Mouse (Mus musculus) lung, postnatal 25 days (tissue): ENCODE measurements at regions not wholly inside any gene's neighbourhood (a gene's known extent, or its start where the extent isn't known, plus 50 kb on each side); places are given as distances from the start of the nearest gene placed in this dataset.
"Not testable (repeated sequence)": the region's sequence is repeated elsewhere in the genome, so short reads cannot be mapped to it uniquely, and the experiment has no call there.

Source experiments
- DNase-seq: peaks from one replicate; pipeline ENCODE4 v3.0.0; 2022; ENCODE audit warnings: low spot score

DNA sequence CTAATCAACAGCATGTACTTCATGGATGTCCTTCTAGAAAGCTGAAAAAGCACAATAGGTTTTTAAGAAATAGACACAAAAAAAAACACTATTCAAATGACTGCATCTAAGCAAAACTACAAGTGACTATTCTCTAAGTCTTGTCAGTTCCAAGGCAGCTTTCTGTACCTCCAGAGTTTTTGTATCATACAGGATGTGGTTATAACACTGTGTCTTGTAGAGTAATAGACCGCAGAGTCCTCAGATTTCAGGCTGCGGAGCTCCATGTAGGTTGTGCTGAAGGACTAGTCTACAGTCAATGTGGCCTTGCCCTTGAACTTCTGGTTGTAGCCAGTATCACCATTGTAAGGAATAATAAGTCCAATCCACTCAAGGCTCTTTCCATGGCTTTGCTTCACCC lies 1137.7 kb upstream of the Zfp386 start:
- DNase-seq: not testable (repeated sequence)

DNA sequence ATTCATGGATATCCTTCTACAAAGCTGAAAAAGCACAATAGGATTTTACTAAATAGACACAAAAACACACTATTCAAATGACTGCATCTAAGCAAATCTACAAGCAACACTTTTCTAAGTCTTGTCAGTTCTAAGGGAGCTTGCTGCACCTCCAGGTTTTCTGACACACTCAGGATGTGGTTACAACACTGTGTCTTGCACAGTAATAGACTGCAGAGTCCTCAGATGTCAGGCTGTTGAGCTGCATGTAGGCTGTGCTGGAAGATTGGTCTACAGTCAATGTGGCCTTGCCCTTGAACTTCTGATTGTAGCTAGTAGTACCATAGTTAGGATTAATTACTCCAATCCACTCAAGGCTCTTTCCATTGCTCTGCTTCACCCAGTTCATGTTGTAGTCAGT lies 1133.1 kb upstream of the Zfp386 start:
- DNase-seq: peak; percentile 1

DNA sequence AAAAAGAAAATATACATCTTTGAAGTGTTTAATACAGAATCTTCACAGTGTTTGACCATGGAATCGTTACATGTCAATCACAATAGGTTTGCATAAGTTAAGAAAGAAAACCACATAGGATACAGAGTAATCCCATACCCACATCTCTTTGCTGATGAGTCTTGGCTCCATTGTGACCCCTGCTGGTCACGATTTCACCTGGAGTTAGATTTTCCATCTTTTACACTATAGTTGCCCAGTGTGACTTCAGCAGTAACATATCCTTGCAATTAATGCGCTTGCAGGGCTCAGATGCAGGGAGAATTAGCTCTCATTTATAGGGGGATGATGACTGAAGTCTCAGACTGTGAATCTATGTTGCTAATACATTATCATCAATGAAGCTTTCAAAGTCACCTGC lies 1119.8 kb upstream of the Zfp386 start:
- no peak for DNase-seq

DNA sequence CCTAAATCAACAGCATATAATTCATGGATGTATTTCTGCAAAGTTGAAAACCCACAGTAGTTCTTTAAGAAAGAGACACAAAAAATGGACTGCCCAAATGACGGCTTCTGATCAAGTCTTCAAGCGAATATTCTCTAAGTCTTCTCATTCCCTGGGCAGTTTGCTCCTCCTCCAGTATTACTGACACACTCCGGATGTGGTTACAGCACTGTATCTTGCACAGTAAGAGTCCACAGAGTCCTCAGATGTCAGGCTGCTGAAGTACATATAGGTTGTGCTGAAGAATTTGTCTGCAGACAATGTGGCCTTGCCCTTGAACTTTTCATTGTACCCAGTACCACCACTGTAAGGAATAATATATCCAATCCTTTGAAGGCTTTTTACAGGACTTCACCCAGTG lies 1115.4 kb upstream of the Zfp386 start:
- no peak for DNase-seq

DNA sequence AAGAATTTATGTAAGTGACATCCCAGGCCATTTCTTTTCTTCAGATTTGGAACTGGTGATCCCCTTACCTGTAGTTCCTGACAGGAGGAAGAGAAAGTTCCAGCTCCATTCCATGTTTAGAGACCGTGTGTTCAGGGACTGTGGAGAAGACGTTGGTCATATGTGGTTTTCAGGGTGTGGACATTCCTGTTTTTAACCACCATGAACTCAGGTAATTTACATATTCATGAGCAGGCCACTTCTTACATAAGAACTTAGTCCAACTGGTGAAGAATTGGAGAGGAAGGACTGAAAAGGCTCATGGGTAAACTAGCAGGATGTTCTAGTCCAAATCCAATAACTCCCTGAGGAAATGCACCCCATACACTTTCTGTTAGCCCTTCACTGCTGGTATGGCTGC lies 1114.9 kb upstream of the Zfp386 start:
- no peak for DNase-seq

DNA sequence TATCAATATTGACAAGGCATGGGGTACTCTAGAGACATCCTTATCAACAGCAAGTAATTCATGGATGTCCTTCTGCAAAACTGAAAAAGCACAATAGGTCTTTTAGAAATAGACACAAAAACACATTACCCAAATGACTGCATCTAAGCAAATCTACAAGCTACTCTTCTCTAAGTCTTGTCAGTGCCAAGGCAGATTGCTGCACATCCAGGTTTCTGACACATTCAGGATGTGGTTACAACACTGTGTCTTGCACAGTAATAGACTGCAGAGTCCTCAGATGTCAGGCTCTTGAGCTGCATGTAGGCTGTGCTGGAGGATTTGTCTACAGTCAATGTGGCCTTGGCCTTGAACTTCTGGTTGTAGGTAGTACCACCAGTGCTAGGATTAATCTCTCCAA lies 1110.7 kb upstream of the Zfp386 start:
- DNase-seq: not testable (repeated sequence)

DNA sequence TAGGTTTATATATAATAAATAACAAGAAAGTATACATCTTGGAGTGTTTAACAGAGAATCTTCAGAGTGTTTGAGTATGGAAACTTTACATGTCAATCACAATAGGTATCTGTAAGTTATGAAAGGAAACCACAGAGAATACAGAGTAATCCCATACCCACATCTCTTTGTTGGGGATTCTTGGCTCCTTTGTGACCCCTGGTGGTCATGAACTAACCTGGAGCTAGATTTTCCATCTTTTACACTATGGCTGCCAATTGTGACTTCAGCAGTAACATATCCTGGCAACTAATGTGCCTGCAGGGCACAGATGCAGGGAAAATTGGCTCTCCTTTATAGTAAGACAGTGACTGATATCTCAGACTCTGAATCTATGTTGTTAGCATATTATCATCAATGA lies 1107.9 kb upstream of the Zfp386 start:
- DNase-seq: no peak

DNA sequence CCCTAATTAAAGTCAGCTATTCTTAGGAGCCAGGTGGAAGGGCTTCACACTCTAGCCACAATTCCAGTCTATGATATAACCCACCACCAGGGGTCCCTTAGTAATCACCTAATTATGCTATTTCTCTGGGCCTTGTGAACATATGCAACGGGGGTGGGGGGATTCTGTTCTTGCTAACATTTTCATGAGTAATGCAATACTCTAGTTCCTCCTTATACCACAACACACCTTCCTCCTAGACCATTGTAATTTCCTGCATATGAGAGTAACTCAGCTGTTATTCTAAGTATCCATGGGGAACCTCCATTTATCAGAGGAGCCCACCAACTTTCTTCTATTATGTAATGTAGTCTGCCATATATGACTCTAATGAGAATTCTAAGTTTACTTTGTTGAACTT lies 1085.4 kb upstream of the Zfp386 start:
- DNase-seq: no peak

DNA sequence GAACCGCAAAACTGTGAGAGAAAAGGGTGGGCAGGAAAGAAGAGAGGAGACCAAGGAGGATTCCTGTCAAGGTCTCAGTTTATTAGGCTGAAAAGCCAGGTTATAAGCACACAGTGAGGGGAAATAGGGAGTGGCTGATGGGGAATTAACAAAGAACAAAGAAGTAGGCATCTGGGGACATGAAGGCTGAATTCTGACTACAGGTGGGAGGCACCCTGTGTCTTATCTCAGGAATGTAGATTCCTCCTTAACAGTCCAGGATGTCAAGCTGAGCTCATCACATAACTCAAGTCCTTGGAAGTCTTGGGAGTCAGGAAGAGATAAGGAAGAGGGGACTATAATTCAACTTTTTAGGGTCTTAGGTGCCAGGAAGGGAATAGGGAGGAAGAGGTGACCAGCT lies 1083.3 kb upstream of the Zfp386 start:
- DNase-seq: not testable (repeated sequence)

DNA sequence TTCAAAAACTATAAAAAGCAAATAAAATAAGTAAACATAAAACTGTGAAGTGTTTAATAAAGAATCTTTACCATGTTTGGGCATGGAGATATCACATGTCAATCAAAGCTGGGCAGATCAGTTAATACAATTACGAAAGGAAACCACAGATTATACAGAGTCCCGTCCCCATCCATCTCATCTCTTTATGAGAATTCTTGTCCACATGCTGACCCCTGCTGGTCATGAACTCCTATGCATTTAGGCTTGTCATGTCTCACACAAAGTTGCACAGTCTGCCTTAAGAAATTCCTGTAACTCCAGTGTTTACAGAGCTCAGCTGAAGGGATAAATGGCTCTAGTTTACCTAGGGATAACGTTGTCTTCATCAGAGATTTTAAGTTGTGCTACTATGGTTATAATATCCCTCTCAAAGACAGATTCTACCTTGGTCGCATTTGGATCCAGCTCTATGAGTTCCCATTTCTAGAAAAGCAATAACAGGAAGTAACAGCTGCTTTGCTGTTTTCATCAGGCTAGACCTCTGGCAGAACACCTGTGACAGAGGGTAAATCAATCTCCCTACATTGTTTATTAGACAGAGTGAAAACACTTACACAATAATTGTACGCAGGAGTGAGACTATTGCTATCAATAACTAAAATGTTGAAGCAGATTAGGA lies 1065.9 kb upstream of the Zfp386 start:
- DNase-seq: no peak

DNA sequence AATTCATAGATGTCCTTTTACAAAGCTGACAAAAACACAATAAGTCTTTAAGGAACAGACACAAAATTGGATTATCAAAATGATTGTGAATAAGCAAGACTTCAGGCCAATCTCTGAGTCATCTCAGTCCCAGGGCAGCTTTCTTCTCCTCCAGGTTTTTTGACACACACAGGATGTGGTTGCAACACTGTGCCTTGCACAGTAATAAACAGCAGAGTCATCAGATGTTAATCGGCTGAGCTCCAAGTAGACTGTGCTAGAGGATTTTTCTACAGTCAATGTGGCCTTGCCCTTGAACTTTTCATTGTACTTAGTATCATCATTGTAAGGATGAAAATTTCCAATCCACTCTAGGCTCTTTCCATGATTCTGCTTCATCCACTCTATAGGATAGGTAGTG lies 1056.6 kb upstream of the Zfp386 start:
- peak; percentile 5 for DNase-seq

DNA sequence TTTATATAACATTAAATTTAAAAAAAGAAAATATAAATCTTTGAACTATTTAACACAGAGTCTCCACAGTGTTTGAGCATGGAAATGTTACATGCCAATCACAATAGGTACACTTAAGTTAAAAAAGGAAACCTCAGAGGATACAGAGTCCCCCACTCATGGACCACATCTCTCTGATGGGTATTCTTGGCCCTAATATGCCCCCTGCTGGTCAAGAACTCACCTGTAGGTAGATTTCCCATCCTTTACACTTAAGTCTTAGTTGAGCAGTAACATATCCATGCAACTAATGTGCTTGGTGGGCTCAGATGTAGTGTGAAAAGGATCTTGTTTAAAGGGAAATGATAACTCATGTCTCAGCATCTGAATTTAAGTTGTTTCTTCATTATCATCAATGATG lies 1050.7 kb upstream of the Zfp386 start:
- no peak for DNase-seq

DNA sequence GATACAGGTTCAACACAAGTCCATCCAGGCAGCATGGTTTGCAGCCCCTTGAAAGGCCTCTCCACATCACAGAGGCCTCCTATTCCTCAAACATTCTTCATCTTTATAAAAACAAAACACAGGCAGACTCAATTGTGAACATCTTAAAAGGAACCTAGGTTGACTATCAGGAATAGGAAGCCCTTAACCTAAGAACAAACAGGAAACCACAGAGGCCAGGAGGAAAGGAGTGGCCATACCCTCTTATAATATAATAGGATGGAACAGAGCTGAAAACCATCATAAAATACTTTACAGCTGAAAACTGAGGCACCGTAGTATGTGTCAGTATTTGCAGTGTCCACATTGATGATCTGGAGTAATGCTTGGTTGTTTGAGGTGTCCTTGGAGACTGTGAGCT lies 1044.4 kb upstream of the Zfp386 start:
- DNase-seq: no peak

DNA sequence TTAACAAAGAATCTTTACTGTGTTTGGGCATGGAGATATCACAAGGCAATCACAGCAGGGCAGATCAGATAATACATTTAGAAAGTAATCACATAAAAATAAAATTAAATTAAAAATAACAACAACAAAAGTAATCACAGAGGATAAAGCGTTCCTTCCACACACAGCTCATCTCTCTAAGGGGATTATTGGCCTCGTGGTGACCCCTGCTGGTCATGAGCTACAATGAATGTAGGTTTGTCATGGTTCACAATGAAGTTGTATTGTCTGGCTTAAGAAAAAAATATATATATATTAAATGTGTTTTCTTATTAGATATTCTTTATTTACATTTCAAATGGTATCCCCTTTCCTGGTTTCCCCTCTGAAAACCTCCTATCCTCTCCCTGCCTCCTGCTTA lies 1039.1 kb upstream of the Zfp386 start:
- DNase-seq: no peak

DNA sequence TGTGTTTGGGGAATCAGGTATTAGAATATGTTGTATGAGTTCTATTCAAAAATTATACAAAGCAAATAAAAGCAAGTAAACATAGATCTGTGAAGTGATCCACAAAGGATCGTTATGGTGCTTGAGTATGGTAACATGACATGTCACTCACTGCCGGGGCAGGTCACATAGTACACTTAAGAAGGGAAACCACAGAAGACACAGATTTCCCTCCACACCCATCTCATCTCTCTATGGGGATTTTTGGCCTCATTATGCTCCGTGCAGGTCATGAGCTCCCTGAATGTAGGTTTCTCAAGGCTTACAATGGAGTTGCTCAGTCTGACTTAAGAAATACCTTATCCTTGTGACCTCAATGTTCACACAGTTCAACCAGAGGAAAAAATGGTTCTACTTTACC lies 1034.8 kb upstream of the Zfp386 start:
- no peak for DNase-seq

DNA sequence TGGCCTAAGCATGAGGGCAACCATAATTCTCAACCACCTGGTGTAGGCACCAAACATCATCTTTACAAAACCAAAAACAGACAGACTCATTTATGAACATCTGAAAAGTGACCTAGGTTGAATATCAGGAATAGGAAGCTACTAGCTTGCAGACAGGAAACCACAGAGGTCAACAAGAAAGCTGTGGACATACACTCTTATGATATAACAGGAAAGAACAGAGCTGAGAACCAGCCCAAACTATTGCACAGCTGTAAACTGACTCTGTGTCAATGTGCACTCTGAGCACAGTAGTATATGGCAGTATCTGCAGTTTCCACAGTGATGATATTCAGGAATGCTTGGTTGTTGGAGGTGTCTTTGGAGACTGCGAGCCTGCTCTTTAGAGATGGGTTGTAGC lies 1023.8 kb upstream of the Zfp386 start:
- no peak for DNase-seq

DNA sequence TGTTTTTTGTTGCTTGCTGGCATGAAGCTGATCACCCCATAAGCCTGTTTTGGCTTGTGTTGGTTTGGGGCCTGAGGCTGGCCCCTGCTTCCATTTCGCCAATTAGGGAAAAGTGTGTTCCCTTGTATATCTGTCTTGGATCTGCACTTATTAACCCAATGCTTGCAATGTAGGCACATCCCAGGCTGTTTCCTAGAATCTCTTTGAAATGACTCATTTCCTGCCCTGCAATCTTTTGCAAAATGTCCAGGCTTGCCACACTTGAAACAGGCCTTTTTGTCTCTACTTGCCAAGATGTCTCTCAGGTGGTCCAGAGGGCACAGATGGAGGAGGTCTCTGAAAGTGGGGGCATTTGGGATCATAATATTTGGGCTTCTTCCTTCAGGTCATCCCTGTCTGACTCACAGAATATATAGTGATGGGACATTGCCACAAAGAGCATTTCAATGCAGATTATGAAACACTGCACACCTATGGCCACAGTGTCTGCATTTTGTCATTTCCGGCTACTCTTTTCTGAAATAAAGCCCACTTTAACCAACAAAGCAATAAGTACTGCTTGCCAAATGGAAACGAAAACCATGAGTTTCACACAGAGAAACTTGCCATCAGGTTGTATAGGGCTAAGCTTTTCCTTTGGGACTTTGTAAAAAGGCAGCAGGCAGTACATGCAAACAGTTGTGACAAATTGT lies 1012.9 kb upstream of the Zfp386 start:
- DNase-seq: no peak

DNA sequence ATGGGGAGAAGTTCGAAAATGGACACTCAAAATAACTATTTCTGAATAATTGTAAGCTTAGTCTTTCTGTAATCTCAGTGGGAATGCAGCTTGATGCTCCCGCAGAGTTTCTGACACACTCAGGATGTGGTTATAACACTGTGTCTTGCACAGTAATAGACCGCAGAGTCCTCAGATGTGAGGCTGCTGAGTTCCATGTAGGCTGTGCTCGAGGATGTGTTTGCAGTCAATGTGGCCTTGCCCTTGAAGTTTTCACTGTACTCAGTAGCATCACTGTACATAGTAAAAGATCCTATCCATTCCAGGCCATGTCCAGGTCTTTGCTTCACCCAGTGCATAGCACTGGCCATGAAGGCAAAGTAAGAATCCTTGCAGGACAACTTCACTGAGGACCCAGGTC lies 992.4 kb upstream of the Zfp386 start:
- no peak for DNase-seq

DNA sequence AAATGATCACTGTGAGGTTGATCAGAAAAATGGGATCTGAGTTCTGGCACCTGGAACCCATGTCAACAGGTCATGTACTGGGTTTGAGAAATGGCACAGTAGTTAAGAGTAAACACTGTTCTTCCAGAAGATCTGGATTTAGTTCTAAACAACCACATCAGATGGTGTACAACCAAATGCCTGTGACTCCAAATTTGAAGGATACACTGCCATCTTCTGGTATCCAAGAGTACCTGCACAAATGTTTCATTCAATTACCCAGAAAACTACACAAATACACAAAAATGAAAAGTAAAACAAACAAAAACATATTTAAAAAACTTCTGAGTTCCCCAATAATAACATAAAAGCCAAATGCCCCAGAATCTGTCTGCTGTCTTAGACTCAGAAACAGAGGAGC lies 987.6 kb upstream of the Zfp386 start:
- DNase-seq: not testable (repeated sequence)

DNA sequence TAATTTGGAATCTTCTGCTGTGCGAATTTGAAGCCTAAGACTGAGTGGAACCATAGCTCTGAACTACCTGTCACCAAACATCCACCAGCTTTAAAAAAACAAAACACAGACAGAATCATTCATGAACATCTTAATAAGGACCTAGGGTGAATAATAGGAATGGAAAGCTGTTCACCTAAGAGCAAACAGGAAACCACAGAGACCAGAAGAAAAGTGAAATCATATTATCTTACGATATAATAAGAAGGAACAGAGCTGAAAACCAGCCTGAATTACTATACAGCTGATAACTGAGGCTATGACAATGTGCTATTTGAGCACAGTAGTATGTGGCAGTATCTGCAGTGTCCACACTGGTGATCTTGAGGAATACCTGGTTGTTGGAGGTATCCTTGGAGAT lies 980.3 kb upstream of the Zfp386 start:
- DNase-seq: no peak

DNA sequence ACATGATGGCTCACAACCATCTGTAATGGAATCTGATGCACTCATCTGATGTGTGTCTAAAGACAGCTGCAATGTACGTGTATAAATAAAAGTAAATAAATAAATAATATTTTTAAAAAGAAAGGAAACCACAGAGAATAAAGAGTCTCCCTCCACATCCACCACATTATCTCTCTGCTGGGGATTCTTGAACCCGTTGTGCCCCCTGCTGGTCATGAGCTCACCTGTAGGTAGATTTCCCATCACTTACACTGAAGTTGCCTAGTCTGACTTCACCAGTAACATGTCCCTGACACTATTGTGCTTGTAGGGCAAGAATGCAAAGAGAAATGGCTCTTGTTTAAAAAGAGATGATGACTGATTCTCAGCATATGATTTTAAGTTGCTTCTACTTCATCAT lies 956.1 kb upstream of the Zfp386 start:
- DNase-seq: not testable (repeated sequence)

DNA sequence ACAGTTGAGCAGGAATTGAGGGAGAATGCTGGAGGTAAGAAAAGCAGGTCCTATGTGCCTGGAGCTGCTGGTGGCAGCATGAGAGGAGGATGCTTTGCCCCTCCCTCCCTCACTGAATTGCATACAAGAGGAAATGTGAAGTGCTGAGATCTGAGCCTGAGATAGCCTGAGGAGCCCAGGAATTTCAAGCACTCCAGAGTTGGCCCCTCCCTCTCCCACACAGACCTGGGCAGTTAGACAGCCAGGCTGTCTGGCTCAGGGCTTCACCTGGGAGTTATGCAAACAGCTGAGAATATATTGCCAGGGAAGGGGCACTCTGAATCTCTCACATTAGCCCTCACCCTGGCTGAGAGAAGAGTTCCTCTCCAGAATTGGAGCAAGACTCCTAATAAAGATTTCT lies 937.8 kb upstream of the Zfp386 start:
- DNase-seq: no peak

DNA sequence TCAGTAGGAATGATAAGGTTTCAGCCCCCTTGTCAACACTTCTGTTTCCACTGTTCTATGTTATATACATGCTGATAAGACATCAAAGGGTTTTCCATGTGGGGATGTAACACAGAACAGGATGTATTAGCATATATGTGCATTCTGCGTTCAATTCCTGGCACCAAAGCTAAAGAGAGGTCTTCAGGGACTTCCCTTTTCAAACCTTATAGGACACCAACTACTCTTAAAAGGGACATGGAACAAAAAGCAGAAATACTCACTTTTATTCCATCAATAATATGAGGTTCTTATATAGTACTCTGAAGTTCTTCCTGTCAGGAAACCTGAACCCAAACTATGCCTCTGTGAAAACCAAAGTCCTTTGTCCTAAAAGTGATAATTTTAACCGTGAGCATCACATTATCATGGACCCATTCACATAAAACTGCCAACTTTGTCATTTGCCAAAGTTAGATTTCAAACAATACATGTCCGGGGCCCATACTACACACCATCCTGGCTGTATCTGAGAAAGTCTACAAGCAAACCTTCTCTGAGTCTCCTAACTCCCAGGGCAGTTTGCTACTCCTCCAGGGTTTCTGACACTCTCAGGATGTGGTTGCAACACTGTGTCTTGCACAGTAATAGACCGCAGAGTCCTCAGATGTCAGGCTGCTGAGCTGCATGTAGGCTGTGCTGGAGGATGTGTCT lies 928.2 kb upstream of the Zfp386 start:
- DNase-seq: not testable (repeated sequence)

DNA sequence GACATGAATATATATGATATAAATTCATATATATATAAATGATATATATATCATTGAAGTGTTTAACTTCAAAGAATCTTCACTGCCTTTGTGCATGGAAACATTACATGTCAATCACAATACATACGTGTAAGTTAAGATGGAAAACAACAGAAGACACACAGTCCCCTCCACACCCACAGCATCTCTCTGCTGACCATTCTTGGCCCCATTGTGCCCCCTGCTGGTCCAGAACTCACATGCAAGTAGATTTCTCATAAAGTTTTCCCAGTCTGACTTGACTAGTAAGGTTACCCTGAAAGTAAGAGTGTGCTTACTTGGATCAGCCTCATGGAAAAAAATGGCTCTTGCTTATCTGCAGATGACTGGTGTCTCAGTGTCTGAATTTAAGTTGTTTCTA lies 926.3 kb upstream of the Zfp386 start:
- DNase-seq: no peak
